Mouse (Mus musculus): ENCODE data around the gene Zfp148. TPM values are rescaled to one million over a fixed set of nuclear protein-coding genes. Genes with fewer than 3 reads are reported as not detected.

The Zfp148 gene
- polyA plus RNA-seq, 1 experiment from 2014 or later: 15.1 TPM

- no peak overlapping the region for H3K27ac ChIP-seq
- ATAC-seq (ENCODE audit: low read depth): no peak
- no peak overlapping the region for H3K9ac ChIP-seq
- no peak overlapping the region for H3K4me3 ChIP-seq (replicated peaks)
- no peak for DNase-seq
- H3K36me3 ChIP-seq: no peaks in the 10 kb centered on the region
- no peak overlapping the region for H3K4me2 ChIP-seq
- no peaks in the 10 kb centered on the region for H3K9me3 ChIP-seq (replicated peaks)
- 80% methylated on average over 5 of the region's 5 CpGs for WGBS (ENCODE audit: insufficient replicate concordance)
- H3K4me1 ChIP-seq (replicated peaks): peaks cover 39% of the 10 kb centered on the region
- H3K27me3 ChIP-seq: no peaks in the 10 kb centered on the region
Observed at GRCm38 (mm10) chr16:33414191-33414590, 33.6 kb downstream of the Zfp148 start.

GRCm38 (mm10) chr16:33415607-33416006 lies 35.0 kb downstream of the Zfp148 start:
- Histone ChIP-seq H3K36me3 (no peaks in the 10 kb centered on the region), H3K4me2 (no peak overlapping the region), H3K9me3 (replicated peaks) (no peaks in the 10 kb centered on the region), H3K27ac (no peak overlapping the region), H3K27me3 (no peaks in the 10 kb centered on the region), H3K4me1 (replicated peaks) (peaks cover 30% of the 10 kb centered on the region), H3K4me3 (replicated peaks) (no peak overlapping the region), H3K9ac (no peak overlapping the region)
- ATAC-seq (ENCODE audit: low read depth) (no peak), DNase-seq (no peak)
- WGBS (ENCODE audit: insufficient replicate concordance): 74% methylated on average over 5 of the region's 5 CpGs

DNA sequence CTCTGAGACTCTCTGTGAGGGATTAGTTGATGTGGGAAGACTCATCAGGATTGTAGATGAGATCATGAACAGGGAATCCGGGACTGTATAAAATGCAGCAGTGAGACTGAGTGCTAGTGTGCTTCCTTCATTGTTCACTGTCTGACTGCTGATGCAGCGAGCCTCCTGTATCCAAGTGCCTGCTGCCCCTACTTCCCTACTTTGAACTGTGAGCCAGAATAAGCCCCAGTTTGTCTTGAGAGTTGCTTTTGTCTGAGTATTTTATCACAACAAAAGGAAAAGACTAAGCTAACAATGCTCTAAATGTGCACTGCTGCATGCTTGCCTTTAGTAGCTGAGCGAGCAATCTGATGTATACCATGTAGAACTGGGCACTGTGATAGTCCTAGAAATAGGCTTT lies 47.7 kb downstream of the Zfp148 start:
- Histone ChIP-seq H3K9me3 (replicated peaks) (no peaks in the 10 kb centered on the region), H3K27me3 (no peaks in the 10 kb centered on the region), H3K36me3 (peaks cover 25% of the 10 kb centered on the region), H3K9ac (no peak overlapping the region), H3K27ac (no peak overlapping the region), H3K4me1 (replicated peaks) (no peaks in the 10 kb centered on the region; the same call in 1 of the 2 replicates), H3K4me2 (no peak overlapping the region), H3K4me3 (replicated peaks) (no peak overlapping the region)
- DNase-seq (no peak), ATAC-seq (ENCODE audit: low read depth) (no peak)
- 78% methylated on average over 3 of the region's 3 CpGs for WGBS (ENCODE audit: insufficient replicate concordance)

GRCm38 (mm10) chr16:33431660-33432059 lies 51.0 kb downstream of the Zfp148 start:
- Histone ChIP-seq H3K27me3 (no peaks in the 10 kb centered on the region), H3K9me3 (replicated peaks) (no peaks in the 10 kb centered on the region), H3K4me2 (no peak overlapping the region), H3K4me1 (replicated peaks) (no peaks in the 10 kb centered on the region; the same call in 1 of the 2 replicates), H3K4me3 (replicated peaks) (no peak overlapping the region), H3K9ac (no peak overlapping the region), H3K36me3 (peaks cover 24% of the 10 kb centered on the region), H3K27ac (no peak overlapping the region)
- DNase-seq (no peak), ATAC-seq (ENCODE audit: low read depth) (no peak)
- 78% methylated on average over 2 of the region's 2 CpGs for WGBS (ENCODE audit: insufficient replicate concordance)

DNA sequence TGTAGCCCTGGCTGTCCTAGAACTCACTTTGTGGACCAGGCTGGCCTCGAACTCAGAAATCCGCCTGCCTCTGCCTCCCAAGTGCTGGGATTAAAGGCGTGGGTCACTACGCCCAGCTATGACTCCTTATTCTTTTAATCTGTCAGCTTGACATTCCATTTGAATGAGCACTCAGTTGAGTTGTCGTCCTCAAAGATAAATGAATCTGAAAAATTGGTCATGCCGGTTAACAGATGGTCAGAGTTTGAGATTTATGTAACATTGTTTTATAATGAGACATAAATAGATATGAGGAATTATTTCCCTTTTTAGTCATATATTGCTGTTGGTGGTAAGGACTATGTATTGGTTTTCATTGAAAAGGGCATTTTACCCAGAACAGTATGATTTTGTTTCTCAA lies 60.4 kb downstream of the Zfp148 start:
- DNase-seq: no peak
- 79% methylated on average over 6 of the region's 6 CpGs for WGBS (ENCODE audit: insufficient replicate concordance)
- Histone ChIP-seq H3K4me2 (no peak overlapping the region), H3K9ac (no peak overlapping the region), H3K4me1 (replicated peaks) (0 out of 2 replicates have a peak, but pooled peaks cover 5% of the 10 kb centered on the region), H3K36me3 (peaks cover 12% of the 10 kb centered on the region; the same call in 1 of the 2 replicates), H3K9me3 (replicated peaks) (no peaks in the 10 kb centered on the region), H3K4me3 (replicated peaks) (no peak overlapping the region), H3K27ac (no peak overlapping the region), H3K27me3 (no peaks in the 10 kb centered on the region)
- no peak for ATAC-seq (ENCODE audit: low read depth)

DNA sequence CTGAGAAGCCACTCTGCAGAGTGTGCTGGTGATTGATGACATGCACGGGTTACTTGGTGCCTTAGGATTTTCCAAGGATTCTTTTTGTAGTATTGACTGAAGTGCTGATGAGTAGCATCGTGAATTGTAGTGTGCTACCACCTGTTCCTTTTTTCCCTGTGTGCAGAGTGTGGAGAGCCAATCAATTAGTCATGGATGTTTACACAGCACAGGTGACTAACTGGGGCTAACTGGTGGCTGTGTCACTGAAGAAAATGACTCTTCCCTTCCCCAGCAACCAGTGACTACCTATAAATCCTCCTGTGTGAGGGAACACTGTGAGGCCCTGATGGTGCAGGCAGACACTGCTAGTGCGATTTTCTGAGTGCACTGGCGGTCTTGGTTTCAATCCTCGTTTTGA lies 66.2 kb downstream of the Zfp148 start:
- H3K4me2 ChIP-seq: no peak overlapping the region
- DNase-seq (no peak), ATAC-seq (ENCODE audit: low read depth) (no peak)
- no peak overlapping the region for H3K27ac ChIP-seq
- no peak overlapping the region for H3K4me3 ChIP-seq (replicated peaks)
- H3K9me3 ChIP-seq (replicated peaks): no peaks in the 10 kb centered on the region
- WGBS (ENCODE audit: insufficient replicate concordance): 74% methylated on average over 5 of the region's 5 CpGs
- no peaks in the 10 kb centered on the region; the same call in 1 of the 2 replicates for H3K4me1 ChIP-seq (replicated peaks)
- H3K9ac ChIP-seq: no peak overlapping the region
- H3K36me3 ChIP-seq: no peaks in the 10 kb centered on the region
- no peaks in the 10 kb centered on the region for H3K27me3 ChIP-seq

DNA sequence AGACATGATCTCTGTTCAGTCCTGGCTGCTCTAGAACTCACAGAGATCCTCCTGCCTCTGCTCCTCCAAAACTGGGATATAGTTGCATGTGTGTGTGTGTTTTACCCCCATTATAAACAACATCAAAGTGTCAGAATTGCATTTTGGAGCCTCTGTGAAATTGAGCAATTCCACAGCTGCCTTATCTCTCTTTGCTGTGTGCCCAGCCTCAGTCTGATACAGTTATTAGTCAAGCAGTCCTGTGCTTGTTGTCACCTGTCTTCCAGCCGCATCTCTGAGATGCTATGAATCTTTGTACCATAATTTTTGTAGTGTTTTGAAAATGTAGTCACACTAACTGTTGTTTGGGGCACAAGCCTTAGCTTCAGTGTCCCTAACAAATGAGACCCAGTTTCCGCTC lies 73.2 kb downstream of the Zfp148 start:
- peaks cover 22% of the 10 kb centered on the region for H3K4me1 ChIP-seq (replicated peaks)
- 63% methylated on average over 2 of the region's 2 CpGs for WGBS (ENCODE audit: insufficient replicate concordance)
- no peaks in the 10 kb centered on the region for H3K9me3 ChIP-seq (replicated peaks)
- no peak for DNase-seq
- no peak overlapping the region for H3K27ac ChIP-seq
- H3K36me3 ChIP-seq: peaks cover 10% of the 10 kb centered on the region
- H3K9ac ChIP-seq: no peak overlapping the region
- H3K4me3 ChIP-seq (replicated peaks): no peak overlapping the region
- ATAC-seq (ENCODE audit: low read depth): no peak
- no peak overlapping the region for H3K4me2 ChIP-seq
- no peaks in the 10 kb centered on the region for H3K27me3 ChIP-seq

DNA sequence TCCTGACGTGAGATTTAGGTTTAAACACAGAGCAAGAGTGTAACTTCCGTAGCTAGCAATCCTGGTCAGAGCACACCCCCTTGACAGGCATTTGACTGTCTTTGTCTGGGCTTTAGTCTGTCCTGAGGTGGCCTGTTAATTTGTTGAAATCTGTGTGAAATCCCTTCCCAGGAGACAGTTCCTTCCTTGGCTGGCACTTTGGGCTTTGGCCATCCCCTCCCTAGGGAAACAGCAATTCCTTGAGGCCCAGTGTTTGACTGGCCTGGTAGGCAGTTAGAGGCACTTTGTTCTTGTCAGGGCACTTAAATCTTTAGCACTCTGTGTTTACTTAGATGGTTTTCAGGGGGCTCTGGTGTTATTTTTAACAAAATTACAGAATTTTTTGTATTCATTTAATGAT lies 73.7 kb downstream of the Zfp148 start:
- ATAC-seq (ENCODE audit: low read depth): no peak
- Histone ChIP-seq H3K4me1 (replicated peaks) (peaks cover 22% of the 10 kb centered on the region), H3K36me3 (peaks cover 13% of the 10 kb centered on the region), H3K27me3 (no peaks in the 10 kb centered on the region), H3K9ac (no peak overlapping the region), H3K27ac (no peak overlapping the region), H3K4me2 (no peak overlapping the region), H3K9me3 (replicated peaks) (no peaks in the 10 kb centered on the region), H3K4me3 (replicated peaks) (no peak overlapping the region)
- 66% methylated on average over 2 of the region's 2 CpGs for WGBS (ENCODE audit: insufficient replicate concordance)
- no peak for DNase-seq

- no peak overlapping the region for H3K4me2 ChIP-seq
- no peak overlapping the region for H3K4me3 ChIP-seq (replicated peaks)
- no peaks in the 10 kb centered on the region for H3K27me3 ChIP-seq
- no peaks in the 10 kb centered on the region for H3K9me3 ChIP-seq (replicated peaks)
- ATAC-seq (ENCODE audit: low read depth): no peak
- no peak overlapping the region for H3K27ac ChIP-seq
- H3K9ac ChIP-seq: no peak overlapping the region
- WGBS (ENCODE audit: insufficient replicate concordance): 75% methylated on average over 6 of the region's 6 CpGs
- peaks cover 22% of the 10 kb centered on the region for H3K4me1 ChIP-seq (replicated peaks)
- H3K36me3 ChIP-seq: peaks cover 22% of the 10 kb centered on the region
- DNase-seq: no peak
Observed at GRCm38 (mm10) chr16:33455263-33455910, 74.8 kb downstream of the Zfp148 start.

DNA sequence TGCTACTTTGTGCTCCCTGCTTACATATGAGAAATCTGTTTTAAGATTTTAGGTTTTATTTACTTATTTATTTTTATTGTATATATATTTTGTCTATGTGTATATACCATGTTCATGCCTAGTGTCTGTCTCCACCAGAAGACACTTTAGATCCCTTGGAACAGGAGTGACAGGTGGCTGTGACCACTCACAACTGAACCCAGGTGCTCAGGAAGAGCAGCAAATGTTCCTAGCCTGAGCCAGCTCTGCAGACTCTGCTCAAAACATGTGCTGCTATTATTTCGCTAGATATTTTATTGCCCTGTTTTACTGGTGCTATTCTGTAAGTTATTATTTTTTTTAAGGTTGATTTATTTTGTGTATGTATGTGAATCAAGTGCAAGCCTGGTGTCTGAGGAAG lies 78.5 kb downstream of the Zfp148 start:
- no peak for ATAC-seq (ENCODE audit: low read depth)
- WGBS (ENCODE audit: insufficient replicate concordance): 86% methylated on average over 1 of the region's 1 CpGs
- H3K9me3 ChIP-seq (replicated peaks): no peaks in the 10 kb centered on the region

DNA sequence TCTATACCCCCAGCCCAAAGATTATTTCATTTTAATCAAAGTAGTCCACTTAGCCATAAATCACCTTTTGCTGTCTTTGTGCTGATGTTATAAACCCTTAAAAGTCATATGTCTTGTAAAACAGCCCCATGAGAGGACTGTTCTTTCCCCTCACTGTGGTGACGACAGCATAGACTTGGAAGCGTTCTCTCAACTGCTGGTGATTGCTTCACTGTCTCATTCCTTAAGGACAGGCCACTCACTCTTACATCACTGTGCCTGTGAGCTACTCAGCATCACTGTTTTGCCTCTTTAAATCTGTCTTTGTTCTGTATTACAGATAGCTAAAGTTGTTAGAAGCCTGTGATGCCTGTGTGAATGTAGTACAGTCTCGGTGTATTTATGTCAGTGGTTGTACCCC lies 80.8 kb downstream of the Zfp148 start:
- H3K27ac ChIP-seq: no peak overlapping the region
- WGBS (ENCODE audit: insufficient replicate concordance): 85% methylated on average over 3 of the region's 3 CpGs
- no peaks in the 10 kb centered on the region for H3K9me3 ChIP-seq (replicated peaks)
- no peak overlapping the region for H3K9ac ChIP-seq
- H3K36me3 ChIP-seq: peaks cover 24% of the 10 kb centered on the region
- H3K4me1 ChIP-seq (replicated peaks): no peaks in the 10 kb centered on the region
- no peak overlapping the region for H3K4me3 ChIP-seq (replicated peaks)
- ATAC-seq (ENCODE audit: low read depth) (no peak), DNase-seq (no peak)
- no peaks in the 10 kb centered on the region for H3K27me3 ChIP-seq
- no peak overlapping the region for H3K4me2 ChIP-seq

More for the DNA sequence above, 78.5 kb downstream of the Zfp148 start:
- H3K4me2 ChIP-seq: no peak overlapping the region
- no peak overlapping the region for H3K4me3 ChIP-seq (replicated peaks)
- peaks cover 9% of the 10 kb centered on the region for H3K4me1 ChIP-seq (replicated peaks)
- no peak overlapping the region for H3K9ac ChIP-seq
- no peak for DNase-seq
- H3K27me3 ChIP-seq: no peaks in the 10 kb centered on the region
- no peak overlapping the region for H3K27ac ChIP-seq
- H3K36me3 ChIP-seq: peaks cover 24% of the 10 kb centered on the region

DNA sequence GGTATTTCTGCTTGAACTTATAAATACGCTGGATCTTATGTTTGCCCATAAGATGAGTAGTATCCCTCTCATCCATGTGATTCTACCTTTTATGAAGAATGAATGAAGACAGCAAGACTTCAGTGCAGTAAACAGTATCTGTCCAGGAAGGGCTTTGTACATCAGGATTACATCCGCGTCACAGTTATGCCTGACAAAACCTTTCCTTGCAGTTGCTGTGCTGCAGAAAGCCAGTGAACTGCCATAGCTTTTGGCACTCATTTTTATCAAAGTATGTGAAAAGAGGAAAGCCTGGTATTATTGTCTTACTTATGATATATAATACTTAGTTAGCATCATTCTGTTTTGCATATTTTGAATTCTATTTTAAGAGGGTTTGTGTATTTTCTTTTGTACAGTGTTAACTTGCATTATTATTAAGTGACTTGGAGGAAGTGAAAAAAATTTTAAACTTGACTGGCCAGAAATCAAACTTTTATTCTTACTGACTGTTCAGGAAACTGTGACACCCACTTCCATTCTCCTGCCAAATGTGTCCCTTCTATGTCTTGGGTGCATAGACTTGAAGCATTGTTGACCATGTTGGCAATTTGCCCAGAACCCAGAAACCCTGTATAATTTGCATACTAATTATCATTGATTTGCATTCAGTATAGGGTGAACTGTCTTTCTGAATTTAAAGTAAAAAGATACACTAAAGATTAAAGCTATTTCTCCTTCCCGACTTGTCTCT lies 84.0 kb downstream of the Zfp148 start:
- 0 out of 2 replicates have a peak, but pooled peaks cover 3% of the 10 kb centered on the region for H3K4me1 ChIP-seq (replicated peaks)
- DNase-seq: no peak

More for the DNA sequence above, 84.0 kb downstream of the Zfp148 start:
- no peak overlapping the region for H3K9ac ChIP-seq
- H3K4me3 ChIP-seq (replicated peaks): no peak overlapping the region
- no peak for ATAC-seq (ENCODE audit: low read depth)
- no peaks in the 10 kb centered on the region for H3K9me3 ChIP-seq (replicated peaks)
- H3K27ac ChIP-seq: no peak overlapping the region
- 86% methylated on average over 4 of the region's 4 CpGs for WGBS (ENCODE audit: insufficient replicate concordance)
- H3K36me3 ChIP-seq: peaks cover 25% of the 10 kb centered on the region
- no peaks in the 10 kb centered on the region for H3K27me3 ChIP-seq
- H3K4me2 ChIP-seq: no peak overlapping the region

Data from liver, embryonic 13.5 days (tissue).